Mouse (Mus musculus) T-helper 1 cell (primary cell): ENCODE results near the gene Fbxl17.

Experiments
- in situ Hi-C: fragments of 300-600 bp; cut with MboI, MseI; formaldehyde crosslinking; loops from one replicate; pipeline ENCODE4 v1.15.1; 2025; ENCODE audit warnings: high pct_unique_total_duplicates

Fbxl17 gene

DNA sequence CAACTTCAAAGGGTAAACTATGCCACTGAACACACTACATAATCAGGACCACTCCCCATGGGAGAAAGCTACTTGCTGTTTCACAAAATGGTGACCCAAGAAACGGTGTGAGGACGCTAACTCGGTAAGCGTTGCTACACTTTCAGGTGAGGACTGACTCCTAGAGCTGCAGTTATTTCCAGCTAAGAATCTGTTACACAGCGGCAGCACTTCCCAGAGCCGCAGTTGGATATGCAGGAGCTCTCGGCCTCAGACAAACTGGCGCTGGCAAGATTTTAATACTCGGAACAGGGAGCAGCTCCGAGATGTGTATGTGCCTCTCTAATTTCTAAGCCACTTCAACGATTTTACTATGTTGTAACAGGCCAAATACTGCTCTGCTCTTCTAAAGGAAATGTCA is 157.4 kb downstream of the Fbxl17 start:
- in situ Hi-C loops: no loop called here

GRCm38 (mm10) chr17:63341203-63341602 is 158.6 kb downstream of the Fbxl17 start:
- in situ Hi-C loops: no loop called here

DNA sequence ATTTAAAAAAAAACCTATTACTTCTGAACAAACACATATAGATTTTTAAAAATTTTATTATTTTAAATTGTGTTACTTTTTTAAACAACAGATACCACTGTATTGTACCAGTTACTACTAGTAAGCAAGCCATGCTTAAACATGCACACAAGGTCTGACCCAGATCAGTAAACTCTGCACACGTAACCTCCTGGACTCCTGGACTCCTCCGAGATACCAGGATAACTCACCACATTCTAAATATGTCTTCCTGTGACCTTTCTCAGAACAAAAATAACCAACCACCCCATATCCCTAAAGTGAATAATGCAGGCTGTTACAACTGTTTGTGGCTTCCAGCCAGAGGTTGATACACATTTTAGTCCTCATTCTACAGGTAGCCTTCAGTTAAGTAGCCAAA is 170.9 kb downstream of the Fbxl17 start:
- in situ Hi-C loops: loop anchor here (5.0 to 10.0 kb wide), 2 partner anchors 83 to 146 kb away; no protein-coding TSS in a partner anchor

DNA sequence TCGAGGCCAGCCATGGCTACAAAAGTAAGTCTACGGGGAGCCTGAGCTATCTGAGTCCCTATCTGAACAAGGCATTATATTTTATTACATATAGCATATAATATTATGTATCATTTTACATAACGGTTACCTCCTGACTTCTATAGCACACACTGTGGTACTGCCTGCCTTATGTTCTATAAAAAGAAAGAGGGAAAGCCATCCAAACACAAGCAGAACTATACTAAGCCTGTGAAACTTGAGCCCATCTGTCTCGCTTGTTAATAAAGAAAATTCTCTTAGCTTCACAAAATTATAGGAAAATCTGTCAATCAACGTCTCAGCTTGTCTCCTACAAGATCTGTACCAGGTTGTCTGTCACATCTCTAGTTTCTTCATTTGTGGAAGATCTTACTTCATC is 173.6 kb downstream of the Fbxl17 start:
- in situ Hi-C loops: loop anchor here (5.0 to 10.0 kb wide), 2 partner anchors 86 to 149 kb away; no protein-coding TSS in a partner anchor

DNA sequence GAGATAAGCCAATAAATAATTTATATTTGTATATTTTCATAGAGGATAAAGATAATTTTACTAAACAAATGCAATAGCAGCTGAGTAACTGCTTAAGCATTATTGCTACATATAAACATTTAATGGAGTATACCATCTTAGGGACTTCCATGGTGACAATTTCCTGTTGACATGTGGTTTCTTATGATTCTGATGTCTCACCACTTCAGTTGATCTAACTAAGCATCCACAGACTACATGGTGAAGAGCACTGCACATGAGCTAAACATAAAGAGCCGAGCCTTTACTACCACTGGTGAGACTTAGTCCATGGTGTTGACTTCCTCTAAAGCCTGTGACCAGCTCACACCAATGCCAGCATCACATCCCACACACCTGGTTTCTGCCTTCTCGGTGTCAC is 175.1 kb downstream of the Fbxl17 start:
- in situ Hi-C loops: loop anchor here (5.0 to 10.0 kb wide), 2 partner anchors 88 to 150 kb away; no protein-coding TSS in a partner anchor

DNA sequence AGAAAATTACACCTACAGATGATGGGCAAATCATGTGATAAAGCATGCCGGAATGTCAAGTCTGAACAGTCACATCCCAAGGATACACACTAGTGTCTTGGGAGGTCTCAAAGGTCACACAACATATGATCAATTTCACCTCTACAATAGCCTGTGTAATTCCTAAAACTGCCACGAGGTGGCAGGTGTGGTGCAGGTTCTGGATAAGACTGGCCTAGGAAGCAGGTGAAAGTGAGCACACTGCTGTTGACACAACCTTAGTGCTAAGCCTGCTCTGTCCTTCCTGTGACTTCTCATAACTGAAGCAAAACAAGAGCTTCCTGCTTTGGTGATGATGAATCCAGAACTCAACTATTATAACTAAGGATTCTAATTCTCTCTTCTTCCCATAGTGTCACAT is 175.8 kb downstream of the Fbxl17 start:
- in situ Hi-C loops: loop anchor here (10.0 kb wide), 1 partner anchor 151 kb away; no protein-coding TSS in a partner anchor

DNA sequence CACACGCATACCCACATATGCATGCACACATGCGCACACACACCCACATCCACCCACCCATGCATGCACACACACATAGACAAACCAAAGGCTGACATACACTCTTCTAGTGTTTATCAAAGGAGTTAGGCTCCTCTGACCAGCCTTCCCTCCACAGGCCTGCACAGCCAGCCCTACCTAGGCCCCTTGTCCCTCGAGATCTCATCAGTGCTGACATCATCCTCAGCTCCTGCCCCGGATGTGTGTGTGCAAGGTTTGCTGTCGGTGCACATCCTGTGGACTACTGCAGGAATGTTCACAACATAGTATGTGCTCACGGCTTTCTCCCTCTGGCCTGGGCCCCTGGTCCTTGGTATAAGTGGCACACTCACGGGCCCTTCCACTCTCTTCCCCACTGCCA is 177.0 kb downstream of the Fbxl17 start:
- in situ Hi-C loops: loop anchor here (10.0 kb wide), 1 partner anchor 152 kb away; no protein-coding TSS in a partner anchor

- in situ Hi-C loops: loop anchor here (10.0 kb wide), 1 partner anchor 154 kb away; no protein-coding TSS in a partner anchor
These were observed 178.5 kb downstream of the Fbxl17 start for GRCm38 (mm10) chr17:63321290-63321689.

GRCm38 (mm10) chr17:63317518-63317917 is 182.3 kb downstream of the Fbxl17 start:
- in situ Hi-C loops: no loop called here

DNA sequence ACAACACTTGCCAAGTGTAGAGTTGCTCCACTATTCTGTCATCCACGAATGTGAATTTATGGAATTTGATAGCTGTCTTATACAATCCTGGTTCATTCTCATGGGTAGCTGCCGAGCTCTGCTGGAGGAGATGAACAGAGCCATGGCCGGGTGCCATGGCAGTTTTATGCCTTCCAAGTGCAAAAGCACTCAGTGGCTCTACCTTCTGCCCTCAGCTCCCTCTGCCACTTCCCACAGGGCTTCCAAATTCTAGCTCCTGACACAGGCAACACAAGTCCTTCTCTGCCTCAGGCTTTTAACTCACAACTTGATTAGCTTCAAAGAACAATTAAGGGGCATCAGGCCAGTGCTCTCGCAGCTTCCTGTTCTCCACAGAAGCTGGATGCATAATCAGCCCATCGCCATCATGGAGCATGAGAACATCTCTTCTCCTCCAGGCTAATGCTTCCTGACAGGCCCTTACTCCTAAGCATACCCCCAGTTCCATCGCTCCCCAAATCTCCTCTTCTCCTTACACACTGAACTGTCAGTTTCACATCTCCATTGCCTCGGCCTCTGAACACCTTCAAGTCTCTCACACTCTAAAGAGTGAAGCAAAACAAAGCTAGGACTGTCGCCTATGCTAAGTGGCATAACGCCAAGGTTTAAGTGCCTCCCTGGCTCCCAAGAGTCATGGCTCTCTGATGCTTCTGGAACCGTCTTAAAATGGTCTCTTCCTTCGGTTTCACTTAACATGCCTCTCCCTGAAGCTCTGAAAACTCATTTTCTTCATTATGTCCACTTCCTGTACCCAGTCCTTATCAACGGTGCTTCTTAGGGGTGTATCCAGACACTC is 184.0 kb downstream of the Fbxl17 start:
- in situ Hi-C loops: no loop called here

DNA sequence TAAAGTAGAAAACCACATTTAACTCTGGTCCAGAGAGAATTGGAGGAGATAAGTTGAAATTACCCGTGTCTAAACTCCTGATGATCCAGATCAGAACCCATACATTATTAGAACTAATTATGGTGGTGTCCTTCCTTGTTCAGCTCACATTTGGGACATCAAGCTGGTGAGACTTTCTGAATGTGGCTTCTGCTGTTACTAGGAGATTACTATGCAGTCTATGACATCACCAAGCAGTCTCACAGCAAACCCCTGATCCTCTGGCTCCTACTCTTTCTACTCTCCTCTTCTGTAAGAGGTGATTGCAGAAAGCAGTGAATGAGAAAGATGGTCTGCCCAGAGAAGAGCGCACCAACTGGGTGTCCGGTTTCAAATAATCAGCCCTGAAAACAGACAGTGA is 187.0 kb downstream of the Fbxl17 start:
- in situ Hi-C loops: no loop called here

DNA sequence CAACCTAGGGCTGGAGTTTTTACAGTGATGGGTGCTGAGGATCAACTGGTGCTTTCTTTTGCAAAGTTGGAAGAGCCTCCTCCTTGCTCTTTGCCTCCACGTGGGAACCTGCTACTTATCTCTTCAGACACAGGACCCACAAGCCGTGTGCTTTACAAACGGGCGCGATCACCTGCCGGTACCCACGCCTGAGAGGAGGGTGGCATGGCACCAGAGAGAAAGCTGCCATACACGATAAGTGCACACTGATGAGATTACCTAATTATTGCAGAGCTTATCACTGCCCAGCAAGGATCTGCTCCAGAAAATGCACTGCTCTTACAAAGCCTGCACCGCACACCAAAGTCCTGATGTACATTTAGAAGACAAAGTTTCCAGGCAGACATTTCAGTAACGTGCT is 187.5 kb downstream of the Fbxl17 start:
- in situ Hi-C loops: no loop called here

DNA sequence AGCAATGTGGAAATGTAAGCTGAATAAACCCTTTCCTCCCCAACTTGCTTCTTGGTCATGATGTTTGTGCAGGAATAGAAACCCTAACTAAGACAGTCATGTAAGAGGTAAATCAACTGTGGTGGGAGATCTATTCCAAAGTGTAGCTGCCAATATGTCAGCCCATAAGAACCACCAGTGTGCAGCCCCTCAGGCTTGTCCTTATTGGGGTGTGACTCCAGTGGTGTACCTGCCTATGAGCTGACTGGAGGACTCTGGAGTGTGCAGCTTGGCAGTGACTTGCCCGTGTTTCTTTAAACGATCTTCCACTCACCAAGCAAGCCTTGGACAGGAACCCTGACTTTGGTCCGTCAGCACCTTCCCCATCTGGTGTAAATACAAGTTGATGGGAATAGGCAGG is 188.2 kb downstream of the Fbxl17 start:
- in situ Hi-C loops: no loop called here

DNA sequence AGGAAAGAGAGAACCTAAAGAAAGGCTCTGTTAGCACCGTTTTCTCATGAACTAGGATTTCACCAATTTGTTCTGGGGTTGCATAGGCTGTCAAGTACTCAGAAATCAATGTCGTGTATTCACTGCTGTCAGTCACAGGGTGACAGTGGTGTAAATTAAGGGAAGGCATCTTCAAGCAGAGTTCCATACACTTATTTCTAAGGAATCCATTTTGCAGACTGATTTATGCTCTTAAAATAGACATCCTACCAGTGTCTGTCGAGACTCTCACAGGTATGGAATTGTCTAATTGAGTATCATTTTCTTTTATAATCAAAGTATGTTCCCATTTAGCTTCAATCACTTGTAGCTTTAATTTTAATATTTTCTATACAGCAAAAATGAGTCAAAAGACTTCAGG is 189.8 kb downstream of the Fbxl17 start:
- in situ Hi-C loops: no loop called here

DNA sequence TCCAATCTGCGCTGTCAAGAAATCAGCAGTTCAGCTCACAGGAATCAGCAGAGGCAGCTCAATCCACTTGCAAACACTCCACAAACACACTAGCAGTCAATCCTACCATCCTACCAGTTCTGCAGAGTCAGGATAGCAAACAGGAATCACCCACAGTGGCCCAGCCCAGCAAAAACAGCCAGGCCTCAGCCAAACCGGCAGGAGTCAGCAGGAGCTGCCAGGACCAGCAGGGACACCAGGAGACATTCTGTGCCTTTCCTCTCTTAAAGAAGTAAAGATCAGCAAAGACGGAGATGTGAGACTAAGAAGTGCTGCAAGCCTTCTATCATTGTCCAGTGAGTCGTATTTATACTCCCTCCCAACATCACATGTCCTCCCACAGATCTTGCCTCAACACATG is 196.0 kb downstream of the Fbxl17 start:
- in situ Hi-C loops: no loop called here

- in situ Hi-C loops: no loop called here
These were observed 197.9 kb downstream of the Fbxl17 start for GRCm38 (mm10) chr17:63301822-63302393.

- in situ Hi-C loops: no loop called here
These were observed 204.3 kb downstream of the Fbxl17 start for GRCm38 (mm10) chr17:63295471-63295870.

DNA sequence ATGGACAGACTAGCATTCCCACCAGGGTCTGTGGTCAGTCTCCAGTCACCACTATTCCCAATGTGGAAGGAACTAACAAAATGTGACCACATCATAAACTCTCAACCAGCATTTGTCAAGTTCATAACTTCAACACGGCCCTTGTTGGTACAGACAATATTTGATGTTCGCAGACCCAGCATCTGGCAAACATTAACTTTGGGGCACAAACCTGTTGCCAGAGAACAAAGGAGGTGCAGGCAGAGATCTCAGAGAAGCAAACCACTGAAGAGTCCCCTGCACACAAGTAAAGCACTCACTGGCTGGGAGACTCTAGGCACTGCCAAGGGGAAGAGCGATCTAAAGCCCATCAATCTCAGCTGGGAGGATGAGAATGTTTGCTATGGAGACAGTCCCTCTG is 204.9 kb downstream of the Fbxl17 start:
- in situ Hi-C loops: no loop called here

- in situ Hi-C loops: no loop called here
These were observed 205.8 kb downstream of the Fbxl17 start for GRCm38 (mm10) chr17:63293979-63294378.

GRCm38 (mm10) chr17:63289317-63289913 is 210.4 kb downstream of the Fbxl17 start:
- in situ Hi-C loops: no loop called here

DNA sequence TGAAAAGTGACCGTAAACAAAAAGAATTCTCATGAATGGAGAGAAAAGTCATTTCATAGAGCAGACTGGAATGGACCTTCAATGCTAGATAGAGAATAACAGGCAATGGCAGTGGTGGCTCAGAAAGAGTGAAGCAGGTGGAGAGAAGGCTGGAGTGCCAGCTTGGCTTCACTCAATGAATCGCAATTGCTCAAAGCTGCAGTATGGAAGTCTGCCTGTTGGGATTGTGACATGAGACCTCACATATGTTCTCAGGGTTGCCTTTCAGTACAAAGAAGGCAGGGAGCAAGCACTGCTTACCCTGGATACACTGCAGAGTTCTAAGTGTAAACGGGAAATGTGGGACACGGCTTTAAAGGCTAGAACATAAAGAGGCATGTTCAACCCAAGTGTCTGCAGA is 211.0 kb downstream of the Fbxl17 start:
- in situ Hi-C loops: no loop called here

DNA sequence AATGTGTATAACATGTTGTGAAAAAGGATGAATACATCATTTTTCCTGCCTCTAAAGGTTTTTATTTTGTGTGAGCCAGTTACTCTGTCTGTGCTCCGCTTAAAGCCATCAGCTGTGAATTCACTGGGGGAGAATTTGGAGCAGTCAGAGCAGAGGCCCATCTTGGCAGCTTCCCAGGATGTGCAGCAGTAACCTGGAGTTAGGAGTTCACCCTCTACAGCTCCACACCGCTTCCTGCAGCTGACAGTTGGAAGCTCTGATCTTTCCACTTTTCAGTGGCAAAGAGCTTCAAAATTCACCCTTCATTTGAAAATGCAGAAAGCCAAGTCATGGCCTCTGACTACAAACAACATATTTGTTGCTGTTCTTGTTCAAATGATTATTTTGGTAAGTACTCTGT is 212.4 kb downstream of the Fbxl17 start:
- in situ Hi-C loops: no loop called here
